Mouse (Mus musculus) midbrain, embryonic 11.5 days (tissue): ENCODE results near the gene Hmox2. TPM values are rescaled to one million over a fixed set of nuclear protein-coding genes. Genes with fewer than 3 reads are reported as not detected.

Source experiments
- ATAC-seq: fragments of 200-750 bp; cut with Nextera tagmentation; 2 replicates; pipeline ENCODE4 v1.8.0; 2017; ENCODE audit warnings: moderate TSS enrichment, moderate library complexity; ENCODE audit not compliant: low FRiP score
- DNase-seq: peaks from one replicate; pipeline ENCODE4 v3.0.0; 2015; ENCODE audit warnings: low spot score; ENCODE audit errors: missing footprints
- H3K27ac ChIP-seq: fragments of 300-500 bp; sonication (generic); 2 replicates; pipeline ENCODE4 v1.5.1; 2014; ENCODE audit warnings: low read depth, low read length
- H3K27me3 ChIP-seq: fragments of 300-500 bp; sonication (generic); 2 replicates; pipeline ENCODE4 v1.6.1; 2014; ENCODE audit warnings: mild to moderate bottlenecking, low read length, moderate library complexity, mixed read lengths; ENCODE audit not compliant: control insufficient read depth, insufficient read depth
- H3K36me3 ChIP-seq: fragments of 300-500 bp; sonication (generic); 2 replicates; pipeline ENCODE4 v1.6.1; 2014; ENCODE audit warnings: mild to moderate bottlenecking, low read length, moderate library complexity, mixed read lengths; ENCODE audit not compliant: control insufficient read depth, insufficient read depth
- H3K4me1 ChIP-seq: fragments of 300-500 bp; sonication (generic); 2 replicates; pipeline ENCODE4 v1.6.1; 2014; ENCODE audit warnings: low read length; ENCODE audit not compliant: control insufficient read depth, insufficient read depth
- H3K4me2 ChIP-seq: fragments of 300-500 bp; sonication (generic); 2 replicates; pipeline ENCODE4 v1.6.1; 2014; ENCODE audit warnings: mild to moderate bottlenecking, moderate library complexity
- H3K4me3 ChIP-seq: fragments of 300-500 bp; sonication (generic); 2 replicates; pipeline ENCODE4 v1.5.1; 2014; ENCODE audit warnings: low read depth, low read length
- H3K9ac ChIP-seq: fragments of 300-500 bp; sonication (generic); 2 replicates; pipeline ENCODE4 v1.6.1; 2014; ENCODE audit warnings: low read length
- H3K9me3 ChIP-seq: fragments of 300-500 bp; sonication (generic); 2 replicates; pipeline ENCODE4 v1.6.1; 2016; ENCODE audit warnings: low read length; ENCODE audit not compliant: control insufficient read depth
- WGBS: fragments of 180-500 bp; shearing (Covaris S2); extraction: QIAGEN DNeasy Blood & Tissue Kit; methylation state at CpG from one replicate; pipeline ENCODE4 v1.1.7; 2014; 5-methylcytosine and 5-hydroxymethylcytosine counted together
- polyA plus RNA-seq: library from polyadenylated mRNA; unstranded; fragments of >200 nt; fragmentation: Nextera tagmentation; extraction: Ambion mirVana; gene quantifications from 2 replicates; pipeline ENCODE4 v1.2.1, GENCODE M21; 2014

Gene Hmox2
- polyA plus RNA-seq, 1 experiment from 2014 or later: 82.7 TPM

DNA sequence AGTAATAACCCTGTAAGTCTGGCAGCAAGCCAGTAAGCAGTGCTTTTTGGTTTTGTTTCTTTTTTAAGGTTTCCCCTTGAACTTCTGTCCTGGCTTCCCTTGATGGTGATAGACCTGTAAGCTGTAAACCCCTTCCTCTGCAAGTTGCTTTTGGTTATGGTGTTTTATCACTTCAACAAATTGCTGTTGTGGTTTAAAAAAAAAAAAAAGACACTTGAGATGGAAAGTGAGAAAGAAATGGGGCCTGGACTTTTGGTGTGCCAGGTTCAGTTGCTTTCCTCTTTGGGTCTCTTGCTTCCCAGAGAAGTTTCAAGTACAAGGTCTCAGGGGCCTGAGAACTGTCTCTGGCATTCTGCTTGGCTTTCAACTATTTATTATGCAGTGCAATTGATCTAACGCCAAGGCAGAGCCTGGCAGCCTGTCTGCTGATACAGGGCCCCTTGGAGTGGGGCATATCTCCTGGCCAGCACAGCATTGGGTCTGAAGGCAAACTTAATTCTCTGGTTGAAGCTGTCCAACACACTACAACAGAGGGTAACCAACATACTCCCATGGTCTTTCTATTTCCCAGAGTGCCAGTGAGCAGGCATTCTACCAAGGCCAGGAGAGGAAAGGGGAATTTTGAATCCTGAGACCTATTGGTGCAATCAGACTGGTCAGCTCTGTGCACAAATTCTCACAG is 47.3 kb downstream of the Hmox2 start:
- no peak for ATAC-seq
- peaks cover 9% of the 10 kb centered on the region for H3K36me3 ChIP-seq
- H3K4me2 ChIP-seq: no peak overlapping the region
- H3K4me1 ChIP-seq: no peaks in the 10 kb centered on the region
- H3K27me3 ChIP-seq: no peaks in the 10 kb centered on the region
- DNase-seq: no peak
- no peak overlapping the region for H3K27ac ChIP-seq
- H3K9ac ChIP-seq: no peak overlapping the region
- H3K4me3 ChIP-seq: no peak overlapping the region
- WGBS: 90% methylated on average over 1 of the region's 1 CpGs
- H3K9me3 ChIP-seq: no peaks in the 10 kb centered on the region

GRCm38 (mm10) chr16:4777171-4777904 is 51.2 kb downstream of the Hmox2 start:
- no peak overlapping the region for H3K4me3 ChIP-seq
- H3K4me1 ChIP-seq: no peaks in the 10 kb centered on the region
- H3K27me3 ChIP-seq: no peaks in the 10 kb centered on the region
- H3K4me2 ChIP-seq: no peak overlapping the region
- H3K36me3 ChIP-seq: no peaks in the 10 kb centered on the region
- 94% methylated on average over 3 of the region's 3 CpGs for WGBS
- no peak overlapping the region for H3K27ac ChIP-seq
- no peak for ATAC-seq
- H3K9ac ChIP-seq: no peak overlapping the region
- H3K9me3 ChIP-seq: no peaks in the 10 kb centered on the region
- DNase-seq: no peak

GRCm38 (mm10) chr16:4777905-4778609 is 51.9 kb downstream of the Hmox2 start:
- H3K36me3 ChIP-seq: no peaks in the 10 kb centered on the region
- H3K4me1 ChIP-seq: no peaks in the 10 kb centered on the region
- H3K27ac ChIP-seq: no peak overlapping the region
- H3K4me2 ChIP-seq: no peak overlapping the region
- WGBS: 95% methylated on average over 4 of the region's 4 CpGs
- DNase-seq (no peak), ATAC-seq (no peak)
- no peaks in the 10 kb centered on the region for H3K27me3 ChIP-seq
- no peaks in the 10 kb centered on the region for H3K9me3 ChIP-seq
- no peak overlapping the region for H3K9ac ChIP-seq
- H3K4me3 ChIP-seq: no peak overlapping the region

- Histone ChIP-seq H3K36me3 (no peaks in the 10 kb centered on the region; the same call in 1 of the 2 replicates), H3K4me1 (no peaks in the 10 kb centered on the region), H3K27me3 (no peaks in the 10 kb centered on the region), H3K4me2 (no peak overlapping the region), H3K4me3 (no peak overlapping the region), H3K27ac (no peak overlapping the region), H3K9ac (no peak overlapping the region), H3K9me3 (no peaks in the 10 kb centered on the region)
- DNase-seq (no peak), ATAC-seq (no peak)
- WGBS: 92% methylated on average over 4 of the region's 4 CpGs
Observed at GRCm38 (mm10) chr16:4778940-4779339, 52.8 kb downstream of the Hmox2 start.

- no peaks in the 10 kb centered on the region for H3K27me3 ChIP-seq
- DNase-seq: no peak
- H3K4me2 ChIP-seq: no peak overlapping the region
- no peak overlapping the region for H3K9ac ChIP-seq
- no peak overlapping the region for H3K27ac ChIP-seq
- H3K9me3 ChIP-seq: no peaks in the 10 kb centered on the region
- no peak for ATAC-seq
- H3K36me3 ChIP-seq: no peaks in the 10 kb centered on the region; the same call in 1 of the 2 replicates
- H3K4me1 ChIP-seq: no peaks in the 10 kb centered on the region
- whole genome bisulfite sequencing: 97% methylated on average over 5 of the region's 5 CpGs
- H3K4me3 ChIP-seq: no peak overlapping the region
Observed at GRCm38 (mm10) chr16:4781524-4782196, 55.5 kb downstream of the Hmox2 start.

DNA sequence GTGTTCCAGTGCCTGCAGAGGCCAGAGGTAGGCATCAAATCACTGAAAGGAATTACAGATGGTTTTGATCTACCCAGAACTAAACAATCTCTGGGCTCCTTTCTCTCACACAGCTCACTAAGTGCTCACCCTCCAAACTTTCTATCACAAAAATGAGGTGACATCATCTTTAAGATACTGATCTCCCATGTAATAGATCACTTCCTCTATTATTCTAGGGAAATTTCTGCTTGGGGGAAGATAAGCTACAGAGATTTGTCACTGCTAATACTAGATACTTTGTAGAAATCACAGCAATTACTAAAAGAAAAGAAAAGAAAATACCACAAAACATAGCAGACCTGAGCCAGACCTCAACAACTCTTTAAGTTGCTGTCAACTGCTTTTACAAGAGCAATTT is 56.4 kb downstream of the Hmox2 start:
- Histone ChIP-seq H3K4me1 (peaks cover 1% of the 10 kb centered on the region; the same call in 1 of the 2 replicates), H3K36me3 (no peaks in the 10 kb centered on the region; the same call in 1 of the 2 replicates), H3K4me2 (no peak overlapping the region), H3K9ac (no peak overlapping the region), H3K4me3 (no peak overlapping the region), H3K27me3 (no peaks in the 10 kb centered on the region), H3K27ac (no peak overlapping the region), H3K9me3 (no peaks in the 10 kb centered on the region)
- no peak for ATAC-seq
- DNase-seq: no peak

- Histone ChIP-seq H3K4me2 (no peak overlapping the region), H3K9ac (no peak overlapping the region), H3K9me3 (no peaks in the 10 kb centered on the region), H3K4me1 (peaks cover 16% of the 10 kb centered on the region), H3K27me3 (no peaks in the 10 kb centered on the region), H3K4me3 (no peak overlapping the region), H3K36me3 (no peaks in the 10 kb centered on the region; the same call in 1 of the 2 replicates), H3K27ac (no peak overlapping the region)
- no peak for ATAC-seq
- 64% methylated on average over 4 of the region's 4 CpGs for WGBS
- no peak for DNase-seq
Observed at GRCm38 (mm10) chr16:4785706-4786105, 59.5 kb downstream of the Hmox2 start.

- no peak overlapping the region for H3K4me3 ChIP-seq
- peaks cover 16% of the 10 kb centered on the region for H3K4me1 ChIP-seq
- H3K9me3 ChIP-seq: no peaks in the 10 kb centered on the region
- DNase-seq (no peak), ATAC-seq (no peak)
- peak overlapping the region; percentile 73 for H3K4me2 ChIP-seq
- no peak overlapping the region for H3K9ac ChIP-seq
- H3K27me3 ChIP-seq: no peaks in the 10 kb centered on the region
- H3K36me3 ChIP-seq: no peaks in the 10 kb centered on the region; the same call in 1 of the 2 replicates
- H3K27ac ChIP-seq: no peak overlapping the region
Observed at GRCm38 (mm10) chr16:4788176-4788575, 62.0 kb downstream of the Hmox2 start.
